Mouse (Mus musculus): ENCODE results near the gene Tas2r124.

DNA sequence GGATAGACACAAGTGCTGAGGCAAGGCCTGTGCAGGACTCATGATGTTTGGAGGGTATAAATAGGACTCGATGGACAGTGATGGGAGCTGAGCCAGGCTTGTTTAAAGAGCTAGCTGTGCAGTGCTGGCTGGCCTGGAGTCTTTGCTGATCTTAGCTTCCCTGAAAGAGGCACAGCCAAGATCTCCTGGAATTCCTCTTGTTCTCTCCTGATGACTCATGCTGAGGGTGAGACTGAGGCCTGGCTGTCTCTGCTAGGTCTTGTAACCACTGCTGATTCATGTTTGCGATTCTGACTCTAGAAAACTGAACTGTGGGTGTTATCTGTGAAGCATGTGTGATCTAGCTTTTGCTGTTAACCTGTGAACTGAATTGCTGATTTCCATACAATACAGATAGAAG, 4.3 kb upstream of the Tas2r124 start:
- TF ChIP-seq CTCF (IDR thresholded peaks at IDR 0.05; ENCODE audit: control insufficient read depth, insufficient read depth, insufficient read length) = no peak
- TF ChIP-seq FOSL1 (IDR thresholded peaks at IDR 0.05; ENCODE audit: insufficient read depth, low read length, poor library complexity, severe bottlenecking) = peak; percentile 18
- no peak for TF ChIP-seq USF1 (IDR thresholded peaks at IDR 0.05; ENCODE audit: low read depth)
- TF ChIP-seq MYOD1 (IDR thresholded peaks at IDR 0.05; ENCODE audit: control insufficient read depth, insufficient read length, low read depth) = no peak

Data from C2C12 (cell line).